Mouse (Mus musculus) ovary, postnatal 36 days (tissue): ENCODE data around the gene Arpin.

ENCODE experiments used
- DNase-seq: peaks from one replicate; pipeline ENCODE4 v3.0.0; 2022; ENCODE audit warnings: low spot score, mixed read lengths

The Arpin gene

DNA sequence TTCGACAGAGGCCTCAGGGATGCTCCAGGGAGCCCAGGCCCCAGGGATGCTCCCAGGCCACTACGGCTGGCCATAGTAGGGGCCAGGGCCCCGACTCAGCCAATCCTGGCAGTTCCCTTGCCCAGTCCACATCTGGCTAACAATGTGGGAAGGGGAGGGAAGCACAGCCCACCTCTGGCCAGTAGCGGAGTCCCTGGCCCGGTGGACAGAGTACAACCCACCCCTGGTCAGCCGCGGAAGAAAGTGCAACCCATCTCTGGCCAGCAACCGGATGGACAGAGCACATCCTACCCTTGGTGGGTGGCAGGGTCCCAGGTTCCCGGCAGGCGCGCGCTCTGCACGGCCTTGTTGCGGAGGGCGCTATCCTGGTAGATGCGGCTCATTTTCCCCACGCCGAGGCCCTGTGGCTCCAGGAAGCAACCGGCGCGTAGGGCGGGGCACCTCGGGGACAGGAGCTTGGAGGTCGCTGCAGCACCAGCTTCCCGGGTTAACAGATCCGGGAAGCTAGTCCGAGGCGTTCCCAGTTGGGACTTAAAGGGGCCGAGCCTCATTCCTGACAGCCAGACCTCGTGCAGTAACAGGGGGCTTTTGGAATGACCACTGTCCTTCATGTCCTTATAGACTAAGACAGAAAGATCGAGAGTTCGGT, at the start of gene Arpin:
Arpin (minus strand) TSS at position 498 of the 649 bp plus-strand sequence.
- DNase-seq: peak; percentile 75

DNA sequence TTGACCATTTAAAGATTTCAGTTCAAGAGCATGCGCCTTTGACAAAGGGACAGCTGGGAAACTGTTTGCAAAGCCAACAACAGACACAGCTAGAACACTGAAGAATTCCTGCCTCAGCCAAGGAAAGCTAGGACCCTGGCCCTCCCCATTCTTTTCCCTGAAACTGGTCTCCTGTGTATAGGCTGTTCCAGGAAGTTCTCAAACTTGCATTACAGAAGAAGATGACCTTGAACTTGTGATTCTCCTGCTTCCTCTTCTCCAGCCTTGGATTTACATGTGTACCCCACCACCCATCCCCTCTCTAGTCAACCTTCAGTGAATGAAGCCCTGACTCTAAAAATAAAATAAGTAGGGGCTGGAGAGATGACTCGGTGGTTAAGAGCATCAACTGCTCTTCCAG, 40.2 kb upstream of the Arpin start:
- DNase-seq: no peak

DNA sequence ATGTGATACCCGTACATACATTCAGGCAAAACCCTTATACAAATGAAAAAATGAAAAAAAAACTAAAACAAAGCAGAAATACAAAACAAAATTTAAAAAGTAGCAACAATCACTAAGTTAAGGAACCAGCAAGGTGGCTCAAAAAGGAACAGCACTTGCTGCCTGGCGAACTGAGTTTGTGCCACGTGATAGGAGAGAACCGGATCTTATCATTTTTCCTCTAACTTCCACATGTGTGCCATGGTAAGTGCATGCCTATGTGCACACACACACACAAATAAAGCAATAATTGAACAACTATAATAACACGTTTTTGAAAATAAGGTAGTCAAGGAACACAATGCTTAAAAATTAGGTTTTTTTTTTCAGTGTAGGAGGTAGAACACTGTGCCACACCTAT, 37.0 kb upstream of the Arpin start:
- DNase-seq: no peak

DNA sequence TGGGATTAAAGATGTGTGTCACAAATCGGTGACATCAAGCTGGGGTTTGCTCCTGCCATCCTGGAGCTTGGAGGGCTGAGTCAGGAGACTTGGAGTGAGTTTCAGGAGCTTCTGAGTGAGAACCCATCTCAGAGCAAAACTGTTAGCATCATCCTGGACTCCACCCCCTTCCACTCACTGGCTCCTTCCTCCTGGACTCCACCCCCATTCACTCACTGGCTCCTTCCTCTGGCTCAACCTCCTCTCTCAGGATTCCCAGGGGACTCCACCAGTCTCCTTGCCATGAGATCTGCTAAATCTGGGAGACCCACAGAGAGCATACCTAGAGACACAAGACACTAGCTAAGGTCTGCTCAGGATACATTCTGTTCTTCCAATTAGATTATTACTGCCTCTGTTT, 35.2 kb upstream of the Arpin start:
- no peak for DNase-seq

DNA sequence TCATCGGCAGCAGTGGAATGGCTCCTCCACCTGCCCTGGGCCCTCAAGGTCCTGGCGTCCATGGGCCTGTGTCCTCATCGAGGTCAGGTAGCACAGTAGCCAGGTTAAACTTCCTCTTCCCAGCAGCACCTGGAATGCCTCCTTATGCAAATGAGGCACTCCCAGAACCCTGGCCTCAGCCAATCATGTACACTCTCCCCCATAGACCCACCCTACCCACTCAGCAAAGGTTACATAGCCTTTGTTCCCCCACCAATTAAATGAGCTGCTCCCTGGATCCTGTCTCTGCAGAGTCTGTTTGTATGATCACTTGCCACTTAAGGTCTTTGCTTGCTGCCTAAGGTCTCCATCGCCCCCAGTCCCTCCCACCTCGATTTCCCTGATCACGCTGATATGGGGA, 33.2 kb upstream of the Arpin start:
- no peak for DNase-seq

DNA sequence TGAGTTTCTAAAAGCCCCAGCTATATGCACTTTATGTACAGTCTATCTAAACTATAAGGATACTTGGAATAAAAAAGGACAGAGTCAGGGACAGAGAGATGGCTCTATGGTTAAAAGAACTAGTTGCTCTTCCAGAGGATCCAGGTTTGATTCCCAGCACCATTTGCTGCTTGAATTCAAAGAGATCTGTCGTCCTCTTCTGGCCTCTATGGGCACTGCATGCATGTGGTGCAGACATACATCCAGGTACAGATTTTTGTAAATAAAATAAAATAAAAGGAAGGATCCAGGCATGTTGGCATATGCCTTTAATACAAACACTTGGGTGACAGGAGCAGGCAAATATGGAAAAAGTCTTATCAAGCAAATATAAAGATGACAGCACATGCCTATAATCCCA, 26.4 kb upstream of the Arpin start:
- DNase-seq: no peak

DNA sequence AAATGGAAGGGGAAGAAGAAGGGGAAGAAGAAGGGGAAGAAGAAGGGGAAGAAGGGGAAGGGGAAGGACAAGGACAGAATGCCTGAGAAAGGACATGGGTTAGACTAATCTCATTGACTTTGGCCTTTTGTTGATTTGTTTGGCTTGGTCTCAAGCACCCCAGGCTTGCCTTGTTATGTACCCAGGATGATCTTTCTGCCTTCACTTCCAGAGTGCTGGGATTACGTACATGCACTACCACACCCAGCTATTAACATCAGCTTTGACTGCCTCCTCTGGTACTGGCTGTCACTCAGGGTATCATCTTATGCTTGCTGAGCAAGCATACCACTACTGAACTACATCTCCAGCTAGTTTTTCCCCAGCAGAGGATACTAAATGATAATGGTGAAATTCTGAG, 21.0 kb upstream of the Arpin start:
- no peak for DNase-seq

DNA sequence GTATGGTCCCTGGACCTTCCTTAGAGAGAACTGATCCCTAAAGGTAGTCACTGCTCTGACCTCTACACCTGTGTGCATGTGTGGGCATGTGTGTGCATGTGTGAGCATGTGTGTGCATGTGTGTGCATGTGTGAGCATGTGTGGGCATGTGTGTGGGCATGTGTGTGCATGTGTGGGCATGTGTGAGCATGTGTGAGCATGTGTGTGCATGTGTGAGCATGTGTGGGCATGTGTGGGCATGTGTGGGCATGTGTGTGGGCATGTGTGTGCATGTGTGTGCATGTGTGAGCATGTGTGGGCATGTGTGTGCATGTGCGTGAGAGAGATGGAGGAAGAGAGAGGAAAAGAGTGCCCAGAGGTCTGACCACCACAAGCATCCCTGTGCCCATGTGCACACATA, 19.7 kb upstream of the Arpin start:
- no peak for DNase-seq

DNA sequence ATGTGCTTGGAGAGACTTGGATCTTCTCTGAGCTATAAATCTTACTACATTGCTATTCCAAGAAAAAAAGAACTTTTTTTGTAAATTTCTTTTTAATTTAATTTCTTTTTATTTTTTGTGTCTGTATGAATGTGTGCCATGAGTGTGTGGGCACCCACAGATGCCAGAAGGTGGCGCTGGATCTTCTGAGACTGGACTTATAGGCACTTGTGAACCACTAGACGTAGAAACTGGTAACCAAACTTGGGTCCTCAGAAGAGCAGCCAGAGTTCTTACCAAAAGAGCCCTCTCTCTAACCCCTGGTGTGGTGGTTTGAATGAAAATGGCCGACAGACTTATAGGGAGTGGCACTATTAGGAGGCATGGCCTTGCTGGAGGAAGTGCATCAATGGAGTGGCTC, 15.9 kb upstream of the Arpin start:
- DNase-seq: no peak

DNA sequence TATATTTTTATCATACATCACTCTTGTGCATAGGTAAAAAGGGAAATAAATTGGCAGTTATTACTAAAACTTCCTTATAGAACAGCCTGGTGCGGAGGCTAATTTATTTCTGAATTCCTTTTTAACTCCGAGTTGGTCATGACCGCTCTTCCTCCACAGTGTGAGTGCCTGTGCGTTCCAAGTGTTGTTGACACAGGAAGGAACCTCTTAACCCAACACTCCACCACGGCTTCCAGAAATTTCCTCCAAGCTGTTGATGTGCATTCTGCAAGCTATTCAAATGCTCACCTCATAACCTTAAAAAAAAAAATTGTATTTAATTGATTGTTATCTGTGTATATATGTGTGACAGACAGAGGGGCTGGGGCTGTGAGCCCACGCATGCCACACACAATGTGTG, 15.1 kb upstream of the Arpin start:
- no peak for DNase-seq

DNA sequence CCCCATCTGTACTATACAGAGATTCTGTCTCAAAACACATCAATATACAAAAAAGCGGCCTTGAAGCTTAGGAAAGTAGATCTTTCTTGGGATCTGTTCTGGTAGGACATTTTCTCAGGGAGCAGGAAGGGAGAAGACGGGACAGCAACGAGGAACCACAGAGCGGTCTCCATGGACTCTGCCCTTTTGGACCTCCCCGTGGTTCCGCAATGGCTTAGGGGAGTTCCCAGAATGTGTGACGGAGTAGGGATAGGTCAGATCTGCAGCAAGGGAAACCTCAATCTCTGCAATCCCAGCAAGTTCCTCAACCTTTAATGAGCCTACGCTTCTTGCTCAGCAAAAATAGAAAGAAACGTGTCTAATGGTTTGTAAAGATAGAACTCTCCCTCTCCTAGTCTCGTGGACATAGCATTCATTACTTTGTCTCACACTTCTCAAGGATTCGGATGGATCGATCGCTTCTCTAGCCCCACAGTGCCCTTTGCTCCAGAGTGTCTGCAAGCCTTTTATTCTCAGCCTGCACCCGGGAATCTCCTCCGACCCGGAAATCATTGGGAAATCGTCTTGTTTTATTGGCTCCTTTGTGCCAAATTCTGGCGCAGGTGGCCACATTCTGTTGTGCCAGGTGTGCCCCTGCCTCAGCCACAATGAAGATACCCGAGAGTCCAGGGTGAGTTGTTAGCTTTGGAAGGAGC, 499 bp upstream of the Arpin start:
- peak; percentile 36 for DNase-seq

DNA sequence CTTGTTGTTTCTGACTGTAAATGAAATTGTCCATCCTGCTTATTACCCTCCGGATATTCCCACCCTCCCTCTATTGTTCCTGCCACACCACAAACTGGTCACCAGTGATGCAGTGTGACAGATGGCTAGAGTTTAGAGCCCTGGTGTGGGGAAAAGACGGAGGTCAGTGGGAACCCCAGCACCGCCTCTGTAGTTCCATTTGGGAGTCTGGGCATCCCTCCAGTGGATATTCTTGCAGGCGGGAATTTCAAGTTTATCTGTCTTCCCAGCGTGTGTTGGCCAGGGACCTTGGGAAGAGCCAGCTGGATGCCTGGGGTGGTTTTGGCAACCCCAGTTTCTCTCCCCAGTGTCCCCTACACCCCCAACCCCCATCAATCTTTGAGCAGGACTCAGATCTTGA, 698 bp downstream of the Arpin start:
- peak; percentile 16 for DNase-seq

DNA sequence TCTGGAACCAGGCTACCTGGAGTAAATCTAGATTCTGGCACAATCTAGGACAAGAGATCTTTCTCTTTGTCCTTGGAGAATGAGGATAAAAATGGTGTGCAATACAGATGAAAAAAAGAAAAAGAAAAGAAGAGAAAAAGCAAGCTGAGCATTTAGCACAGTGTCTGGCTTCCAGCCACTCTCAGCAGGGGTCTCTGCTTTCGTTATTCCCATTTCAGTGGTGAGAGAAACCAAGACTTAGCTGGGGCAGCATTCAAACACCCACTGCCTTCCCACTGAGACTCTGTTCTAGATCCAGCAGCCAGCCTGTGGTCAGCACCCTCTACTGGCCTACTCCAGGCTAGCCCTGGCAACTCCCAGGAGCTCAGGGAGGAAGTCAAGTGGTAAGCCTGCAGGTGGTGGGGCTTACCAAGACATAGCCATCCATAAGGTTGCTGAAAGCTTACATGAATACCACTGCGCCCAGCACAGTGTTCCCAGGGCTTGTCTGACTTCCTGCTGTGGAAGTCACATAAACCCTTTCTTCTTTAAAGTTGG, 6.6 kb downstream of the Arpin start:
- DNase-seq: no peak

DNA sequence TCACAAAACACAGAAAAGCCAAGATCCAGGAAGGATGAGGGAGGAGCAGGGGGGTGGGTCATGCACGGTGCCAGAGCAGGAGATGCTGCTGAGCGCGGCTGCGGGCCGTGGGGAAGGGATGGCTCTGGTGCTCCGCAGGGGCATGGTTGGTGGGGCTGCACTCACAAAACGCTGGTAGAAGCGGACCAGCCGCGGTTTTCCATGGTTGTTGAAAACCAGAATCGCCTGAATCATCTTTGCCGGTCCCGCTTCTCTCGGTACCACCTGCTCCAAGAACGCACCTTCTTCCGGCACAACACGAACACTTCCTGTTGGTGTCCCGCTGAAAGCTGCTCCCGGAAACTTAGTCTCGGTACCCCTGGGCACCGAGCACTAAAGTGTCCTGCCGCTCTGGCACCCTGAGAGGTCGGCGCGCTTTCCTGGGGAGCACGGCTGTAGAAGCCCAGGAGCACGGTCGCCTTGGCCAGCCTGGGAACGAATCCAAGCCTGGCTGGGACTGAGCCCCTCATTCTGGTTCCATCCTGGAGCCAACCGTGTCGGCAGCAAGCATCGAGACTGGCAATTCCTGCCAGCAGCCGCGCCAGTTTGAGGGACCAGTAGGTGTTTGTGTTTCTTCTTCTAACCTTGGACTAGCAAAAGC, 14.7 kb downstream of the Arpin start, which contains the start of gene Ap3s2:
Ap3s2 (minus strand) TSS at position 306 of the 640 bp plus-strand sequence.
- peak; percentile 86 for DNase-seq

DNA sequence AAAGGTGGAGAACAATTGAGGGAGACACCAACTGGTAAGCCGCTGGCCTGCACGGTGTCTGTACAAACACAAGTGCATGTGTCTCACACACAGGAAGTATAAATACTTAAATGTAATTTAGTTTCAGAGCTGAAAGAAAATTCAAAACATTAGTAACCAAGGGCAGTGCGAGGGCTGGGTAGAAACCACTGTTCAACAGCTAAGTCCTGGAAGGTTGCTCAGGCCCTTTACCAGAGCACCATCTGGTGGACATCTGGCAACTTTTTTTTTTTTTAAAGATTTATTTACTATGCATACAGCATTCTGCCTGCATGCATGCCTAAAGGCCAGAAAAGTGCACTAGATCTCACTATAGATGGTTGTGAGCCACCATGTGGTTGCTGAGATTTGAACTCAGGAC, 20.6 kb downstream of the Arpin start:
- no peak for DNase-seq

DNA sequence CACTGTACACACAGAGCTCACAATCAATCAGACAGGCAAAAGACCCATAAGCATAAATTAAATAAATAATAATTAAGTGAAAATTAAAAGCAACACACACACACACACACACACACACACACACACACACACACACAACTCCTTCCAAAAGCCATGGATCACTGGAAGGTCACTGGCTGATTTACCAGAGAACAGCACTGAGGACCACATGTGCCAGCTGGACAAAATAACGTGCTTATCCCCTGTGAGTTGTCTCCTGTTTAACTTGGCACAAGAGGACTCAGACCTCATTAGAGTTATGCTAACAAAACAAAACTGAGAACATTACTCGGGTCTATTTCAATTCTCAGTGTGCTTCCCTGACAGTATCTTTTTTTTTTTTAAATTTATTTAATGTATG, 27.8 kb downstream of the Arpin start:
- no peak for DNase-seq

DNA sequence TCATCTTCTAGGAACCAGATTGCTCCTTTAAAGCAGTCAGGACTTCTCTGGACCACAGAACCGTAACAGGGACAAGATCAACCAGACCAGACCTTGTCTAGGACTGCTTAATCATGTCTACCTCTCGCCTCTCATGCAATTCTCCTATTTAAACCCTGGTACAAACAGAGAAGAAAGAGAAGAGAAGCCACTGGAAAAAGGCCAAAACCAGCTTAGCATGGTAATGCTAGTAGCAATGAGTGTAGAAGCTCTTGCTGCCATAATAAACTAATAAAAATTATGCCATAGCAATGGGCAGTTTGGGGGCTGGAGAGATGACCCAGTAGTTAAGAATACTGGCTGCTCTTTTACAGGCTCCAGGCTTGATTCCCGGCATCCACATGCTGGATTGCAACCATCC, 28.2 kb downstream of the Arpin start:
- no peak for DNase-seq

DNA sequence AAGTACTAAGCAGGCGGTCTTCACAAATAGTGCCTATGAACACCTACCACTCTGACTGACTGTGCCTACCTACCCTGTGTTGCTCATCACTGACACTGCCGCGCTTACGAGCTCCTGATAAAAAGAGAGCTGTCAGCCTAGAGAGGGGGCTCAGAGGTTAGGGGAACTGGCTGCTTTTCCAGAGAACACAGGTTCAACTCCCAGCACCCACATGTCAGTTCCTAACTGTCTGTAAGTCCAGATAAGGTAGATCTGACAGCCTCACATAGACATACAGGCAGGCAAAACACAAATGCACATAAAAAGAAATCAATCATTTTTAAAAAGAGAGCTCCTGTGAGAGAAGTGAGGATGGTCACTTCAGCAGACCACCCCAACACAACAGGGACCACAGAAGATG, 30.0 kb downstream of the Arpin start:
- no peak for DNase-seq

DNA sequence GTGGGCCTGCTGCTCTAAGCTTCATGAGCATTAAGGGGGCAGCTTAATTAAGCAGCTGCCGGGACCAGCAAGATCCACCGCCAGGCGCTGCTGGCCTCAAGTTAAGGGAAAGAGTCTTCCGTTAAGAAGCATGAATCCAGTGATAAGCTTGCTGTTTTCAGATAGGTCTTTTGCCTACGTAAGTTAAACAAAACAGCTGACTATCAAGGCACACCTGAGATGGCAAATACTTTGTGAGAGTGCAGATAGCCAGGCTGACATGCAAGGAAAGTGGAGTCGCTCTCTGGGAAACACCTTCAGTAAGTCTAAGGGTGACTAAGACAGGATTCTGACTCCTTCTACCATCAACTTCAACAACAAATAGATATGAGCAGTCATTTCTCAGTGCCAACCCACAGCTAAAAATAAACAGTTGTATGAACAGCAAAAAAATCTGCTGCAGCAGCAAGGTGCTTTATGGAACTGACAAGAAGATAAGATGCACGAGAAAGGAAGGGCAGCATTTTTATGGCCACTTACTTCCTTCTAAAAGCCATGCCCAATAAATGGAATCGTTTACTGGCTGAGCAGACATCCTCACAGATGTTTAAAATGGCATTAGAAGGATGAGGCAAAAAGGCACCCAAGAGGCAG, 31.9 kb downstream of the Arpin start:
- no peak for DNase-seq

DNA sequence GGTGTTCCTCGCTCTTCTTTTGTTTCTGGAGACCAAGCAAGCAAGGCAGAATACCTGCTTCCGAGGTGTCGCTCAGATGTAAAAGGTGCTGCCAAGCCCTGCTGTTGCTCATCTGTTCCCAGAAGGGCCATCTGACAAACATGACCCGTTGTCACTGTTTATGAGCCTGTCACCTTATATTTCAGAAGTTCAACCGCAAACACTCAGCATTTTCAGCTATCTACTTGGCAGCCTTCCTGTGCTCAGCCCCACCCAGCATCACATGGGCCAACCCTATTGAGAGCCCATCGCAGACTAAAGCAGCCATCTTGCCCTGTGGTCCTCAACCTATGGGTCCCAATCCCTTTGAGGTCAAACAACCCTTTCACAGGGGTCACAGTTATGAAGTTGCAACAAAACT, 34.4 kb downstream of the Arpin start:
- DNase-seq: no peak

DNA sequence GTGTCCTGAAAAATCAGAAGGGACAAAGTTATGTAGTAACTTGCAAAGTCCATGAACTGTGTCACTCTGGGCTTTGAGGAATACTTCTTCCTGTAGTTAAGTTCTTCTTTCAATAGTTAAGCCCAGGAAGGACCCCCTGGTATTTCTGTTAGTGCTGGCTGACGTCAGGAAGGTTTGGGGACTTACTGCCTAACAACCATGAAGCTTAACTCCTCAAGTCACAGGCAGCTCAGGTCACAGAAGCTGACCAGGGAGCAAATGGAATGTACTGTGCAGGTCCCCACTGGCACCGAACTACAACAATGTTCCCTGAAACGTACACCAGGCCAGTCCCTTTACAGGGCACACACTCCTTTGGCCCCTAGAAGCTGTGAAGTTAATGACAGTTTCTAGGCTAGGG, 39.9 kb downstream of the Arpin start:
- DNase-seq: no peak

DNA sequence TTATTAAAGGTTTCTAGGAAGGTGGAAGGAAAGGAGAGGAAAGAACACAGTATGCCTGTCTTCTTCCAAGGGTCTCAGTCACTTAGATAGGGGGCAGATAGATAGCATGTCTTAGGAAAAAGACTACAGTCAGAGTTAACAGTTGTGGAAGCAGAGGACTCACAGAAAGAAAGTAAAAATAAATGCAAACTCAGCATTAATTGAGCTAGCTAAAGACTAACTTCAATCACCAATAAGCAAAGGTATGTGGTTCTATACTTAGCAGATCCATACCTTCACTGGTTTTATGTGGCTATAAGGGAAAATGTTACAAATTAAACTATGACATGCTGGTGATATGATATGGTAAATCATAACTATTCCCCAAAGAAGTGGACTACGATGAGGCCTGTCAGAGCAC, 40.4 kb downstream of the Arpin start:
- no peak for DNase-seq
